Mouse (Mus musculus): ENCODE data around the gene Fnbp1l.

DNA sequence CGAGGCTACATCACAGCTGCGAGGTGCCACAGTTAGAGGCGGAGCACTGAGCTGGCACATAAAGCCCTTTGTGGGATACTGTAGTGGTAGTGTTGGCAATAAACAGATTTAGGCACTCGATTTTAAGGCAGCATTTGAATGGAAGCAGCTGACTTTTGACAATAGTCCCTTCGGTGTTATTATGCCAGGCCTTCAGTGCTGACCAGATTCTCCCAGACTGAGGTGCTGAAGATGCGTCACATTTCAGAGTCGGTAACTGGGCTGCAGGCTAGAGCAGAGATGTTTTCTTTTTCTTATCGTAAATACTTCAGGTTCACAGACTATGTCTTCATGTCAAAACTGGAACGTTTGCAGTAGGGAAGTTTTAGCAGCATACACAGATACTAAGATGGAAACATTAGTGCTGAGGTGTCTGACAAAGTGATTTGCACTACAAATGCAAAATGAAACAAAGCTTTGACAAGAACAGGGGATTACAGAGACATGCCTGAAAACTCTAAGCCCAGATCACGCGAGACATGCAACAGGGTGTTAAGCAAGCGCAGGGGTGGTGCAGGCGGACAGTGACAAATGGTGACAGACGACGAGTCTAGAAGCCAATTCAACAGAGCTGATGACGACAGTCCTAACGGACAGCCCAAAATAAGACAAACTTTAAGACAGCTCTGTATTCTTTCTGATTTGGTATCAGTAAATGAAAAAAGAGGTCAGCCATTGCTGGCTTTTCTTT lies 79.4 kb downstream of the Fnbp1l start:
- TF ChIP-seq EP300 (IDR thresholded peaks at IDR 0.05; ENCODE audit: insufficient read depth, low read depth, low read length) (no peak), POLR2A (IDR thresholded peaks at IDR 0.05; ENCODE audit: insufficient read depth, low read depth, low read length) (no peak), CTCF (IDR thresholded peaks at IDR 0.05) (no peak)
